Mouse (Mus musculus): ENCODE data around the gene Dynll2. TPM values are rescaled to one million over a fixed set of nuclear protein-coding genes. Genes with fewer than 3 reads are reported as not detected.

Dynll2 gene
- total RNA-seq, 2 experiments from 2014 or later: 311 to 328 TPM

Other genes starting within 250 kb of the Dynll2 start
- gene Supt4a, start 250.0 kb downstream of the Dynll2 start, total RNA-seq (2021): 10 to 100 TPM; 53.8 to 54.4 TPM
- gene Tspoap1, start 227.0 kb downstream of the Dynll2 start, total RNA-seq (2021): 100 to 1,000 TPM; 180 to 186 TPM
- under 1 TPM in 1 of 2 experiments, not detected in 1; 0.32 TPM for gene Mpo, start 194.0 kb downstream of the Dynll2 start, total RNA-seq (2021)
- 1 to 10 TPM in 1 of 2 experiments, under 1 TPM in 1; 0.30 to 1.0 TPM for gene Lpo, start 159.2 kb downstream of the Dynll2 start, total RNA-seq (2021)
- gene Mks1, start 134.3 kb downstream of the Dynll2 start, total RNA-seq (2021): 1 to 10 TPM; 7.4 to 7.6 TPM
- gene Epx, start 112.0 kb downstream of the Dynll2 start, total RNA-seq (2021): under 1 TPM; 0.22 to 0.40 TPM
- not detected for gene Olfr462, start 95.3 kb downstream of the Dynll2 start, total RNA-seq (2021)
- gene Olfr463, start 90.1 kb downstream of the Dynll2 start, total RNA-seq (2021): not detected
- not detected for gene Olfr464, start 66.6 kb downstream of the Dynll2 start, total RNA-seq (2021)
- gene Srsf1, start 59.8 kb upstream of the Dynll2 start, total RNA-seq (2021): 100 to 1,000 TPM; 261 to 264 TPM
- gene Vezf1, start 80.7 kb upstream of the Dynll2 start, total RNA-seq (2021): 10 to 100 TPM; 35.3 to 38.2 TPM
- gene Cuedc1, start 110.5 kb upstream of the Dynll2 start, total RNA-seq (2021): 10 to 100 TPM; 65.4 to 69.7 TPM
- 10 to 100 TPM; 55.2 to 65.1 TPM for gene Mrps23, start 216.9 kb upstream of the Dynll2 start, total RNA-seq (2021)